Mouse (Mus musculus): ENCODE results near the gene Arrdc5.
A peak's percentile ranks its signal among the peaks of the same experiment; 100 is the strongest.

- TF ChIP-seq POLR2A (IDR thresholded peaks at IDR 0.05; ENCODE audit: low read depth, low read length), result peak; percentile 39
- TF ChIP-seq CTCF (conservative IDR thresholded peaks at IDR 0.05; ENCODE audit: insufficient read depth, insufficient read length, low read depth, low read length), result no peak
Measured at GRCm38 (mm10) chr17:56256239-56256881, 43.7 kb downstream of the Arrdc5 start, which contains the start of gene Fem1a.
